In genomic region chr3:146499431-146500002, GRCm38 (mm10) we compare ENCODE assay signal across 8 mouse cellular contexts. TPM values are rescaled to one million over a fixed set of nuclear protein-coding genes. Genes with fewer than 3 reads are reported as not detected.
A peak's percentile ranks its signal among the peaks of the same experiment; 100 is the strongest.
DNase-seq lines count a peak whose midpoint lies in the region; ATAC-seq and TF ChIP-seq lines count a peak whose summit lies in the region.

Spata1 (minus strand) TSS chr3:146499753.
Gng5 (plus strand) TSS chr3:146499807.

- peak within 1 kb of the TSS; percentile 98 for H3K27ac ChIP-seq in heart, embryonic 11.5 days (ENCODE audit: low read depth, low read length)
- peak within 1 kb of the TSS; percentile 96 for H3K27ac ChIP-seq in kidney, embryonic 15.5 days
- H3K27ac ChIP-seq in liver, embryonic 11.5 days (ENCODE audit: low read depth, low read length) = peak within 1 kb of the TSS; percentile 94

- H3K4me3 ChIP-seq in C2C12 (ENCODE audit: insufficient read depth, poor library complexity, severe bottlenecking) = peak within 1 kb of the TSS; percentile 81
- peak within 1 kb of the TSS; percentile 92 for H3K4me3 ChIP-seq in heart, embryonic 11.5 days (ENCODE audit: low read depth, low read length)
- H3K4me3 ChIP-seq in kidney, embryonic 15.5 days (replicated peaks) = peak within 1 kb of the TSS; percentile 88
- peak within 1 kb of the TSS; percentile 94 for H3K4me3 ChIP-seq in liver, embryonic 11.5 days (ENCODE audit: low read depth, low read length)

- peaks cover 48% of the 10 kb centered on the region for H3K79me2 ChIP-seq in C2C12 (ENCODE audit: control insufficient read depth, insufficient read depth)

- H3K9ac ChIP-seq in heart, embryonic 11.5 days (ENCODE audit: low read depth, low read length) = peak within 1 kb of the TSS; percentile 99
- H3K9ac ChIP-seq in kidney, embryonic 15.5 days = peak within 1 kb of the TSS; percentile 84
- H3K9ac ChIP-seq in liver, embryonic 11.5 days (ENCODE audit: low read depth, low read length) = peak within 1 kb of the TSS; percentile 96

- 0% methylated on average over 44 of the region's 88 CpGs for WGBS in heart, embryonic 11.5 days (ENCODE audit: insufficient replicate concordance)
- under 1% methylated on average over 54 of the region's 88 CpGs for WGBS in kidney, embryonic 15.5 days
- WGBS in liver, embryonic 11.5 days = under 1% methylated on average over 66 of the region's 88 CpGs

- H3ac ChIP-seq in C2C12 (ENCODE audit: control insufficient read depth, insufficient read length, low read depth) = peak within 1 kb of the TSS; percentile 98

- peak within 1 kb of the TSS; percentile 93 for H3K4me2 ChIP-seq in heart, embryonic 11.5 days
- H3K4me2 ChIP-seq in kidney, embryonic 15.5 days = peak within 1 kb of the TSS; percentile 74
- H3K4me2 ChIP-seq in liver, embryonic 11.5 days = peak within 1 kb of the TSS; percentile 89

- peaks cover 23% of the 10 kb centered on the region for H3K4me1 ChIP-seq in heart, embryonic 11.5 days (ENCODE audit: control insufficient read depth, insufficient read depth, low read length)
- peaks cover 27% of the 10 kb centered on the region for H3K4me1 ChIP-seq in kidney, embryonic 15.5 days
- peaks cover 17% of the 10 kb centered on the region for H3K4me1 ChIP-seq in liver, embryonic 11.5 days (replicated peaks; ENCODE audit: control insufficient read depth, insufficient read depth, low read length)

- peak; percentile 88 for ATAC-seq in erythroblast, adult 5-6 weeks (replicated peaks; ENCODE audit: low FRiP score, poor library complexity, severe bottlenecking)
- peak; percentile 95 for ATAC-seq in heart, embryonic 11.5 days (replicated peaks; ENCODE audit: insufficient number of reproducible peaks, low FRiP score, low TSS enrichment)
- peak; percentile 96 for ATAC-seq in kidney, embryonic 15.5 days (replicated peaks; ENCODE audit: low FRiP score)
- peak; percentile 94 for ATAC-seq in liver, embryonic 11.5 days (replicated peaks; ENCODE audit: low FRiP score)
- ATAC-seq in monocyte, adult 5-6 weeks (replicated peaks; ENCODE audit: insufficient number of reproducible peaks, low FRiP score, low TSS enrichment, poor library complexity, severe bottlenecking) = peak; percentile 64

- H3K9me3 ChIP-seq in heart, embryonic 11.5 days (replicated peaks; ENCODE audit: control insufficient read depth, low read length) = no peaks in the 10 kb centered on the region
- H3K9me3 ChIP-seq in kidney, embryonic 15.5 days (replicated peaks) = no peaks in the 10 kb centered on the region
- H3K9me3 ChIP-seq in liver, embryonic 11.5 days (ENCODE audit: control insufficient read depth, low read length) = no peaks in the 10 kb centered on the region

- no peaks in the 10 kb centered on the region for H3K27me3 ChIP-seq in C2C12 (ENCODE audit: control insufficient read depth, insufficient read depth, insufficient read length)
- no peaks in the 10 kb centered on the region for H3K27me3 ChIP-seq in heart, embryonic 11.5 days (ENCODE audit: control insufficient read depth, insufficient read depth, low read length)
- H3K27me3 ChIP-seq in kidney, embryonic 15.5 days = no peaks in the 10 kb centered on the region
- H3K27me3 ChIP-seq in liver, embryonic 11.5 days (replicated peaks; ENCODE audit: control insufficient read depth, insufficient read depth, low read length) = no peaks in the 10 kb centered on the region

- H3K79me3 ChIP-seq in C2C12 (ENCODE audit: low read depth) = peaks cover 44% of the 10 kb centered on the region

- no peak for TF ChIP-seq CTCF in C2C12 (IDR thresholded peaks at IDR 0.05; ENCODE audit: control insufficient read depth, insufficient read depth, insufficient read length)

- peak; percentile 84 to 86 for DNase-seq in adrenal gland, postnatal 4 days (ENCODE audit: low spot score in 2 of 2)
- DNase-seq in liver, embryonic 11.5 days (ENCODE audit: low spot score) = peak; percentile 90
- DNase-seq in spleen, postnatal 14 days (ENCODE audit: low spot score in 2 of 2) = peak; percentile 79 to 83

- peaks cover 21% of the 10 kb centered on the region for H3K36me3 ChIP-seq in C2C12 (ENCODE audit: control insufficient read depth, insufficient read depth)
- H3K36me3 ChIP-seq in heart, embryonic 11.5 days (ENCODE audit: control insufficient read depth, insufficient read depth, low read length) = peaks cover 8% of the 10 kb centered on the region; the same call in 1 of the 2 replicates
- peaks cover 16% of the 10 kb centered on the region for H3K36me3 ChIP-seq in kidney, embryonic 15.5 days
- H3K36me3 ChIP-seq in liver, embryonic 11.5 days (ENCODE audit: control insufficient read depth, insufficient read depth, low read length) = peaks cover 11% of the 10 kb centered on the region; the same call in 1 of the 2 replicates

TF ChIP-seq in C2C12, 6 proteins besides CTCF, POLR2A, EP300 and RAD21:
- no peak for TF ChIP-seq FOSL1 (IDR thresholded peaks at IDR 0.05; ENCODE audit: insufficient read depth, low read length, poor library complexity, severe bottlenecking)
- TF ChIP-seq MYOG (IDR thresholded peaks at IDR 0.05; ENCODE audit: control insufficient read depth, extremely low read depth, insufficient read length) = no peak
- TF ChIP-seq MYOD1 (IDR thresholded peaks at IDR 0.05; ENCODE audit: control insufficient read depth, insufficient read length, low read depth) = no peak
- no peak for TF ChIP-seq CEBPB (IDR thresholded peaks at IDR 0.05; ENCODE audit: low read depth)
- TF ChIP-seq MAX (IDR thresholded peaks at IDR 0.05) = no peak
- no peak for TF ChIP-seq USF1 (IDR thresholded peaks at IDR 0.05; ENCODE audit: low read depth)
TF ChIP-seq in C2C12: peak in this region for 0.

RNA-seq across cellular contexts. Expression of gene Spata1, which starts in this region (rescaled TPM):
- polyA plus RNA-seq in C2C12 (2012; fragmentation: generic; extraction: Trizol) = 0.56 TPM
- 1 to 10 TPM; 4.3 TPM for total RNA-seq in adrenal gland, postnatal 4 days (2021)
- 1.3 and 14.4 TPM in 2 replicates for total RNA-seq in erythroblast, adult 5-6 weeks (2015; ENCODE audit: low replicate concordance)
- total RNA-seq in erythroblast, adult 5-6 weeks (2017; ENCODE audit: low replicate concordance) = 0.26 and 2.2 TPM in 2 replicates
- 6.9 and 7.3 TPM in 2 replicates for polyA plus RNA-seq in heart, embryonic 11.5 days (2014; fragmentation: Nextera tagmentation; extraction: Ambion mirVana)
- polyA plus RNA-seq in kidney, embryonic 15.5 days (2015; fragmentation: Nextera tagmentation; extraction: Ambion mirVana) = 5.9 and 6.5 TPM in 2 replicates
- 3.6 and 4.6 TPM in 2 replicates for polyA plus RNA-seq in liver, embryonic 11.5 days (2014; fragmentation: Nextera tagmentation; extraction: Ambion mirVana)
- total RNA-seq in monocyte, adult 5-6 weeks (2017) = 10.4 to 19.9 TPM (median 16.8 TPM) in 3 replicates

RNA-seq across cellular contexts. Expression of gene Gng5, which starts in this region (rescaled TPM):
- 342 TPM for polyA plus RNA-seq in C2C12 (2012; fragmentation: generic; extraction: Trizol)
- 100 to 1,000 TPM; 218 to 228 TPM for total RNA-seq in adrenal gland, postnatal 4 days (2021)
- total RNA-seq in erythroblast, adult 5-6 weeks (2015; ENCODE audit: low replicate concordance) = 98.0 and 101 TPM in 2 replicates
- total RNA-seq in erythroblast, adult 5-6 weeks (2017; ENCODE audit: low replicate concordance) = 56.7 and 69.8 TPM in 2 replicates
- polyA plus RNA-seq in heart, embryonic 11.5 days (2014; fragmentation: Nextera tagmentation; extraction: Ambion mirVana) = 1,522 and 1,550 TPM in 2 replicates
- 951 and 1,101 TPM in 2 replicates for polyA plus RNA-seq in kidney, embryonic 15.5 days (2015; fragmentation: Nextera tagmentation; extraction: Ambion mirVana)
- 936 and 987 TPM in 2 replicates for polyA plus RNA-seq in liver, embryonic 11.5 days (2014; fragmentation: Nextera tagmentation; extraction: Ambion mirVana)
- total RNA-seq in monocyte, adult 5-6 weeks (2017) = 101 to 231 TPM (median 211 TPM) in 3 replicates

Comparison
In these comparisons a context has a peak if more than half of its experiments do, and no peak if none do; other contexts are left out.
1. Peak in every context shown above with its lines: DNase-seq, ATAC-seq, H3K4me3 ChIP-seq and H3K27ac ChIP-seq.